Mouse (Mus musculus): ENCODE results near the gene Stt3a.

DNA sequence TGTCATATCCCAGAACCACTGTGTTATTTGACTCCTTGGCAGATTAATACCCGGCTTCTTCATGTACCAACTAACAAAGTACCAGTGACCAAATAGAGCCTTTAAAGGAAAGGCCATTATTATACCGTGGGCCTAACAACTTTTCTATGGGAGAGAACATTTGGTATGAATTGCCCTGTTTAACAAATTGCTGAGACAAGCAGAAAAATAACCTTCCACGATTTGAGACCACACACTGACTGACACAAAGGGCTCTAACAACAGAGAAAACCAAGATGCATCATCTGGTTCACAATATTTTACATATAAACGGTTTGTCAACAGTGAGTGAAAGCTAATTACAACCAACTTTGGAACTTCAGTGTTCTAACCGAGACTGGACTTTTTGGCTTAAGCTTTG is 28.7 kb upstream of the Stt3a start:
- TF ChIP-seq CTCF (IDR thresholded peaks at IDR 0.05; ENCODE audit: low read depth) (no peak), EP300 (IDR thresholded peaks at IDR 0.05; ENCODE audit: low read depth) (no peak)

Measured in liver, embryonic 14.5 days (tissue).